Mouse (Mus musculus) stomach, postnatal 0 days (tissue): ENCODE results near the gene Mrps15.

Experiments used
- CTCF ChIP-seq: IDR thresholded peaks from 2 replicates; pipeline ENCODE4 v1.5.1; 2016; ENCODE audit warnings: antibody characterized with exemption, low read depth, mild to moderate bottlenecking, moderate library complexity
- EP300 ChIP-seq: optimal IDR thresholded peaks from 2 replicates; pipeline ENCODE3; 2016; ENCODE audit warnings: antibody characterized with exemption

- TF ChIP-seq CTCF (no peak), EP300 (peak; percentile 63)
Measured at GRCm38 (mm10) chr4:126058134-126058996, 11.6 kb downstream of the Mrps15 start, which contains the start of gene Oscp1.
